Mouse (Mus musculus) intestine, embryonic 16.5 days (tissue): ENCODE measurements around the gene Slc39a1. TPM values are rescaled to one million over a fixed set of nuclear protein-coding genes. Genes with fewer than 3 reads are reported as not detected.

Experiments
- ATAC-seq: fragments of 200-750 bp; cut with Nextera tagmentation; 2 replicates; pipeline ENCODE4 v1.8.0; 2017; ENCODE audit warnings: moderate TSS enrichment, moderate library complexity
- H3K27ac ChIP-seq: fragments of 300-500 bp; sonication (generic); 2 replicates; pipeline ENCODE4 v1.5.1; 2014; ENCODE audit warnings: mild to moderate bottlenecking, low read length
- H3K27me3 ChIP-seq: fragments of 300-500 bp; sonication (generic); replicated peaks from 2 replicates; pipeline ENCODE4 v1.6.1; 2014; ENCODE audit warnings: low read length, control low read depth, mixed read lengths; ENCODE audit not compliant: control insufficient read depth, insufficient read depth
- H3K36me3 ChIP-seq: fragments of 300-500 bp; sonication (generic); 2 replicates; pipeline ENCODE4 v1.6.1; 2014; ENCODE audit warnings: low read length, control low read depth; ENCODE audit not compliant: control insufficient read depth, insufficient read depth
- H3K4me1 ChIP-seq: fragments of 300-500 bp; sonication (generic); 2 replicates; pipeline ENCODE4 v1.6.1; 2014; ENCODE audit warnings: low read length, control low read depth, mixed read lengths; ENCODE audit not compliant: control insufficient read depth, insufficient read depth
- H3K4me2 ChIP-seq: fragments of 300-500 bp; sonication (generic); 2 replicates; pipeline ENCODE4 v1.6.1; 2014; ENCODE audit warnings: low read depth, low read length, control low read depth
- H3K4me3 ChIP-seq: fragments of 300-500 bp; sonication (generic); 2 replicates; pipeline ENCODE4 v1.5.1; 2014; ENCODE audit warnings: mild to moderate bottlenecking, low read length
- H3K9ac ChIP-seq: fragments of 300-500 bp; sonication (generic); 2 replicates; pipeline ENCODE4 v1.6.1; 2014; ENCODE audit warnings: low read depth, low read length
- H3K9me3 ChIP-seq: fragments of 300-500 bp; sonication (generic); 2 replicates; pipeline ENCODE4 v1.6.1; 2016; ENCODE audit warnings: low read length, control low read depth; ENCODE audit not compliant: control insufficient read depth
- WGBS: fragments of 180-500 bp; shearing (Covaris S2); extraction: QIAGEN DNeasy Blood & Tissue Kit; methylation state at CpG from one replicate; pipeline ENCODE4 v1.1.7; 2014; 5-methylcytosine and 5-hydroxymethylcytosine counted together
- polyA plus RNA-seq: library from polyadenylated mRNA; unstranded; fragments of >200 nt; fragmentation: Nextera tagmentation; extraction: Ambion mirVana; gene quantifications from 2 replicates; pipeline ENCODE4 v1.2.1, GENCODE M21; 2015

Slc39a1 gene
- polyA plus RNA-seq, 1 experiment from 2014 or later, result 94.5 TPM

- Histone ChIP-seq H3K27me3 (no peaks in the 10 kb centered on the region), H3K4me3 (no peak overlapping the region), H3K4me1 (peaks cover 8% of the 10 kb centered on the region), H3K36me3 (no peaks in the 10 kb centered on the region), H3K9me3 (no peaks in the 10 kb centered on the region), H3K27ac (no peak overlapping the region), H3K9ac (no peak overlapping the region), H3K4me2 (no peak overlapping the region)
- ATAC-seq, result no peak
- 93% methylated on average over 8 of the region's 8 CpGs for WGBS
Measured at GRCm38 (mm10) chr3:90270784-90271183, 22.8 kb downstream of the Slc39a1 start.

GRCm38 (mm10) chr3:90272170-90272569 lies 24.2 kb downstream of the Slc39a1 start:
- Histone ChIP-seq H3K4me2 (no peak overlapping the region), H3K4me1 (0 out of 2 replicates have a peak, but pooled peaks cover 3% of the 10 kb centered on the region), H3K27ac (no peak overlapping the region), H3K9ac (no peak overlapping the region), H3K9me3 (no peaks in the 10 kb centered on the region), H3K27me3 (no peaks in the 10 kb centered on the region), H3K36me3 (peaks cover 3% of the 10 kb centered on the region; the same call in 1 of the 2 replicates), H3K4me3 (no peak overlapping the region)
- no peak for ATAC-seq
- WGBS, result 69% methylated on average over 9 of the region's 9 CpGs

- H3K4me3 ChIP-seq, result no peak overlapping the region
- no peak overlapping the region for H3K9ac ChIP-seq
- no peak overlapping the region for H3K4me2 ChIP-seq
- WGBS, result 95% methylated on average over 22 of the region's 22 CpGs
- H3K4me1 ChIP-seq, result 0 out of 2 replicates have a peak, but pooled peaks cover 2% of the 10 kb centered on the region
- ATAC-seq, result no peak
- no peaks in the 10 kb centered on the region for H3K9me3 ChIP-seq
- no peak overlapping the region for H3K27ac ChIP-seq
- H3K27me3 ChIP-seq, result no peaks in the 10 kb centered on the region
- H3K36me3 ChIP-seq, result peaks cover 6% of the 10 kb centered on the region; the same call in 1 of the 2 replicates
Measured at GRCm38 (mm10) chr3:90273855-90274254, 25.9 kb downstream of the Slc39a1 start.

- H3K4me3 ChIP-seq, result no peak overlapping the region
- H3K27me3 ChIP-seq, result no peaks in the 10 kb centered on the region
- no peak overlapping the region for H3K9ac ChIP-seq
- no peak for ATAC-seq
- H3K9me3 ChIP-seq, result no peaks in the 10 kb centered on the region
- WGBS, result 92% methylated on average over 11 of the region's 11 CpGs
- no peaks in the 10 kb centered on the region for H3K4me1 ChIP-seq
- H3K36me3 ChIP-seq, result peaks cover 6% of the 10 kb centered on the region; the same call in 1 of the 2 replicates
- no peak overlapping the region for H3K27ac ChIP-seq
- H3K4me2 ChIP-seq, result no peak overlapping the region
Measured at GRCm38 (mm10) chr3:90275286-90275685, 27.3 kb downstream of the Slc39a1 start.

GRCm38 (mm10) chr3:90276858-90277257 lies 28.9 kb downstream of the Slc39a1 start:
- Histone ChIP-seq H3K9ac (no peak overlapping the region), H3K27ac (no peak overlapping the region), H3K9me3 (no peaks in the 10 kb centered on the region), H3K4me3 (no peak overlapping the region), H3K27me3 (no peaks in the 10 kb centered on the region), H3K4me2 (no peak overlapping the region), H3K36me3 (peaks cover 9% of the 10 kb centered on the region; the same call in 1 of the 2 replicates), H3K4me1 (no peaks in the 10 kb centered on the region)
- 52% methylated on average over 16 of the region's 16 CpGs for WGBS
- ATAC-seq, result no peak

GRCm38 (mm10) chr3:90277793-90278192 lies 29.8 kb downstream of the Slc39a1 start:
- no peaks in the 10 kb centered on the region for H3K4me1 ChIP-seq
- H3K27me3 ChIP-seq, result no peaks in the 10 kb centered on the region
- H3K27ac ChIP-seq, result no peak overlapping the region
- WGBS, result 85% methylated on average over 9 of the region's 9 CpGs
- no peak overlapping the region for H3K9ac ChIP-seq
- H3K9me3 ChIP-seq, result no peaks in the 10 kb centered on the region
- H3K4me3 ChIP-seq, result no peak overlapping the region
- peaks cover 9% of the 10 kb centered on the region; the same call in 1 of the 2 replicates for H3K36me3 ChIP-seq
- H3K4me2 ChIP-seq, result no peak overlapping the region
- ATAC-seq, result no peak

GRCm38 (mm10) chr3:90278211-90278610 lies 30.2 kb downstream of the Slc39a1 start:
- Histone ChIP-seq H3K4me3 (no peak overlapping the region), H3K36me3 (peaks cover 9% of the 10 kb centered on the region; the same call in 1 of the 2 replicates), H3K4me2 (no peak overlapping the region), H3K4me1 (no peaks in the 10 kb centered on the region), H3K9ac (no peak overlapping the region), H3K9me3 (no peaks in the 10 kb centered on the region), H3K27me3 (no peaks in the 10 kb centered on the region), H3K27ac (no peak overlapping the region)
- no peak for ATAC-seq
- WGBS, result 91% methylated on average over 10 of the region's 10 CpGs

- H3K9me3 ChIP-seq, result no peaks in the 10 kb centered on the region
- no peak overlapping the region for H3K4me2 ChIP-seq
- H3K9ac ChIP-seq, result no peak overlapping the region
- no peaks in the 10 kb centered on the region for H3K4me1 ChIP-seq
- WGBS, result 91% methylated on average over 9 of the region's 9 CpGs
- no peak overlapping the region for H3K27ac ChIP-seq
- ATAC-seq, result no peak
- no peak overlapping the region for H3K4me3 ChIP-seq
- H3K36me3 ChIP-seq, result peaks cover 9% of the 10 kb centered on the region; the same call in 1 of the 2 replicates
- no peaks in the 10 kb centered on the region for H3K27me3 ChIP-seq
Measured at GRCm38 (mm10) chr3:90279216-90279615, 31.2 kb downstream of the Slc39a1 start.

- H3K4me1 ChIP-seq, result no peaks in the 10 kb centered on the region
- peaks cover 9% of the 10 kb centered on the region; the same call in 1 of the 2 replicates for H3K36me3 ChIP-seq
- ATAC-seq, result no peak
- no peaks in the 10 kb centered on the region for H3K9me3 ChIP-seq
- no peak overlapping the region for H3K4me3 ChIP-seq
- H3K9ac ChIP-seq, result no peak overlapping the region
- H3K4me2 ChIP-seq, result no peak overlapping the region
- WGBS, result 97% methylated on average over 7 of the region's 7 CpGs
- H3K27me3 ChIP-seq, result no peaks in the 10 kb centered on the region
- H3K27ac ChIP-seq, result no peak overlapping the region
Measured at GRCm38 (mm10) chr3:90279743-90280142, 31.8 kb downstream of the Slc39a1 start.

GRCm38 (mm10) chr3:90280708-90281107 lies 32.7 kb downstream of the Slc39a1 start:
- no peak for ATAC-seq
- H3K36me3 ChIP-seq, result peaks cover 9% of the 10 kb centered on the region; the same call in 1 of the 2 replicates

More at GRCm38 (mm10) chr3:90280708-90281107, 32.7 kb downstream of the Slc39a1 start:
- Histone ChIP-seq H3K4me3 (no peak overlapping the region), H3K4me1 (no peaks in the 10 kb centered on the region), H3K4me2 (no peak overlapping the region), H3K9me3 (no peaks in the 10 kb centered on the region), H3K9ac (no peak overlapping the region), H3K27ac (no peak overlapping the region), H3K27me3 (no peaks in the 10 kb centered on the region)
- 85% methylated on average over 9 of the region's 9 CpGs for WGBS
